Mouse (Mus musculus): ENCODE measurements around the gene Rbm19.
A peak's percentile ranks its signal among the peaks of the same experiment; 100 is the strongest.
"Not testable (repeated sequence)": the region's sequence is repeated elsewhere in the genome, so short reads cannot be mapped to it uniquely, and the experiment has no call there.

The Rbm19 gene

GRCm38 (mm10) chr5:120116261-120117050, at the start of gene Rbm19:
Rbm19 (plus strand) TSS chr5:120116465.
- peak; percentile 77 for DNase-seq (ENCODE audit: low spot score)

- no peak for DNase-seq (ENCODE audit: low spot score)
Observed at GRCm38 (mm10) chr5:120067266-120067665, 49.0 kb upstream of the Rbm19 start.

- no peak for DNase-seq (ENCODE audit: low spot score)
Observed at GRCm38 (mm10) chr5:120074101-120074500, 42.2 kb upstream of the Rbm19 start.

- DNase-seq (ENCODE audit: low spot score), result no peak
Observed at GRCm38 (mm10) chr5:120080027-120080426, 36.2 kb upstream of the Rbm19 start.

GRCm38 (mm10) chr5:120080468-120080867, 35.8 kb upstream of the Rbm19 start:
- no peak for DNase-seq (ENCODE audit: low spot score)

- peak; percentile 66 for DNase-seq (ENCODE audit: low spot score)
Observed at GRCm38 (mm10) chr5:120088561-120088960, 27.7 kb upstream of the Rbm19 start.

GRCm38 (mm10) chr5:120094602-120095001, 21.7 kb upstream of the Rbm19 start:
- no peak for DNase-seq (ENCODE audit: low spot score)

GRCm38 (mm10) chr5:120097042-120097441, 19.2 kb upstream of the Rbm19 start:
- no peak for DNase-seq (ENCODE audit: low spot score)

GRCm38 (mm10) chr5:120100814-120101213, 15.5 kb upstream of the Rbm19 start:
- no peak for DNase-seq (ENCODE audit: low spot score)

- DNase-seq (ENCODE audit: low spot score), result no peak
Observed at GRCm38 (mm10) chr5:120102097-120102496, 14.2 kb upstream of the Rbm19 start.

GRCm38 (mm10) chr5:120102732-120103131, 13.5 kb upstream of the Rbm19 start:
- DNase-seq (ENCODE audit: low spot score), result peak; percentile 15

- DNase-seq (ENCODE audit: low spot score), result no peak
Observed at GRCm38 (mm10) chr5:120103458-120103857, 12.8 kb upstream of the Rbm19 start.

GRCm38 (mm10) chr5:120106424-120107073, 9.7 kb upstream of the Rbm19 start:
- no peak for DNase-seq (ENCODE audit: low spot score)

- DNase-seq (ENCODE audit: low spot score), result no peak
Observed at GRCm38 (mm10) chr5:120114361-120114760, 1.9 kb upstream of the Rbm19 start.

GRCm38 (mm10) chr5:120117161-120117560, 896 bp downstream of the Rbm19 start:
- DNase-seq (ENCODE audit: low spot score), result not testable (repeated sequence)

- no peak for DNase-seq (ENCODE audit: low spot score)
Observed at GRCm38 (mm10) chr5:120124881-120125690, 8.8 kb downstream of the Rbm19 start.

GRCm38 (mm10) chr5:120127641-120128040, 11.4 kb downstream of the Rbm19 start:
- no peak for DNase-seq (ENCODE audit: low spot score)

GRCm38 (mm10) chr5:120128511-120128910, 12.2 kb downstream of the Rbm19 start:
- no peak for DNase-seq (ENCODE audit: low spot score)

- no peak for DNase-seq (ENCODE audit: low spot score)
Observed at GRCm38 (mm10) chr5:120129070-120129469, 12.8 kb downstream of the Rbm19 start.

GRCm38 (mm10) chr5:120129761-120130160, 13.5 kb downstream of the Rbm19 start:
- DNase-seq (ENCODE audit: low spot score), result no peak

GRCm38 (mm10) chr5:120130163-120130562, 13.9 kb downstream of the Rbm19 start:
- DNase-seq (ENCODE audit: low spot score), result no peak

- no peak for DNase-seq (ENCODE audit: low spot score)
Observed at GRCm38 (mm10) chr5:120131600-120131999, 15.3 kb downstream of the Rbm19 start.

- DNase-seq (ENCODE audit: low spot score), result no peak
Observed at GRCm38 (mm10) chr5:120134000-120134399, 17.7 kb downstream of the Rbm19 start.

All from ovary, postnatal 10 days (tissue).